Mouse (Mus musculus) forebrain, embryonic 16.5 days (tissue): ENCODE results near the gene Tubb5. TPM values are rescaled to one million over a fixed set of nuclear protein-coding genes. Genes with fewer than 3 reads are reported as not detected.

Source experiments
- ATAC-seq: fragments of 200-750 bp; cut with Nextera tagmentation; 2 replicates; pipeline ENCODE4 v1.8.0; 2017; ENCODE audit warnings: mild to moderate bottlenecking, moderate library complexity
- H3K27ac ChIP-seq: fragments of 300-500 bp; sonication (generic); 2 replicates; pipeline ENCODE4 v1.5.1; 2014; ENCODE audit warnings: low read length, control low read depth
- H3K27me3 ChIP-seq: fragments of 300-500 bp; sonication (generic); replicated peaks from 2 replicates; pipeline ENCODE4 v1.6.1; 2014; ENCODE audit warnings: low read length; ENCODE audit not compliant: control insufficient read depth, insufficient read depth
- H3K36me3 ChIP-seq: fragments of 300-500 bp; sonication (generic); 2 replicates; pipeline ENCODE4 v1.6.1; 2014; ENCODE audit not compliant: control insufficient read depth, insufficient read depth
- H3K4me1 ChIP-seq: fragments of 300-500 bp; sonication (generic); replicated peaks from 2 replicates; pipeline ENCODE4 v1.6.1; 2014; ENCODE audit warnings: low read length; ENCODE audit not compliant: control insufficient read depth, insufficient read depth
- H3K4me2 ChIP-seq: fragments of 300-500 bp; sonication (generic); 2 replicates; pipeline ENCODE4 v1.6.1; 2014; ENCODE audit warnings: mild to moderate bottlenecking, low read length, control low read depth
- H3K4me3 ChIP-seq: fragments of 300-500 bp; sonication (generic); replicated peaks from 2 replicates; pipeline ENCODE4 v1.5.1; 2014; ENCODE audit warnings: mild to moderate bottlenecking, low read length, control low read depth
- H3K9ac ChIP-seq: fragments of 300-500 bp; sonication (generic); replicated peaks from 2 replicates; pipeline ENCODE4 v1.6.1; 2014; ENCODE audit warnings: low read depth, low read length, control low read depth
- H3K9me3 ChIP-seq: fragments of 300-500 bp; sonication (generic); 2 replicates; pipeline ENCODE4 v1.6.1; 2016; ENCODE audit warnings: low read length; ENCODE audit not compliant: control insufficient read depth
- WGBS: fragments of 180-500 bp; shearing (Covaris S2); extraction: QIAGEN DNeasy Blood & Tissue Kit; methylation state at CpG from one replicate; pipeline ENCODE4 v1.1.7; 2014; 5-methylcytosine and 5-hydroxymethylcytosine counted together
- polyA plus RNA-seq: library from polyadenylated mRNA; unstranded; fragments of >200 nt; fragmentation: Nextera tagmentation; extraction: Ambion mirVana; gene quantifications from 2 replicates; pipeline ENCODE4 v1.2.1, GENCODE M21; 2015

Gene Tubb5
- polyA plus RNA-seq, 1 experiment from 2014 or later = 1,979 TPM

GRCm38 (mm10) chr17:35834696-35835422 lies 3.2 kb downstream of the Tubb5 start:
- H3K27ac ChIP-seq = peak overlapping the region; percentile 28; the same call in 1 of the 2 replicates
- H3K27me3 ChIP-seq = no peaks in the 10 kb centered on the region
- peaks cover 51% of the 10 kb centered on the region for H3K4me1 ChIP-seq
- no peak for ATAC-seq
- H3K4me2 ChIP-seq = peak overlapping the region; percentile 84
- H3K36me3 ChIP-seq = peaks cover 42% of the 10 kb centered on the region
- peak overlapping the region; percentile 63 for H3K4me3 ChIP-seq
- H3K9me3 ChIP-seq = no peaks in the 10 kb centered on the region
- 72% methylated on average over 26 of the region's 26 CpGs for WGBS
- H3K9ac ChIP-seq = peak overlapping the region; percentile 83

DNA sequence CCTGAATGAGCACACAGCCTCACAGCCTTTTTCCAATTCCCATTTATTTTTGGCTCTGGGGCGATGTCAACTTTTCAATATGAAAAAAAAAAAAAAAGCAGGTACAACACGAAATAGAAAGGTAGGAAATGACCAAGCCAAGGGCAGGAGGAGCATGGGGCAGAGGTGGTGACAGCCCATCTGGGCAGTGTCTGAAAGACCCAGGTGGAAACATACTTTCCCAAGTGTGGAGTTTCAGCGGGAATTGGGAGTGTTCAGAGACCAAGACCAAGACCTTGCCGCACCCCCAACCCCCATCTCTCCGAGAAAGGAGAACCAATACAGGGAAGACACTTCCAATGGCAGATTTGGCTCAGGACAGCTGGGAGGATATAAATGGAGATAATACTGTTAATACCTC lies 4.2 kb downstream of the Tubb5 start:
- peaks cover 42% of the 10 kb centered on the region for H3K36me3 ChIP-seq
- H3K9ac ChIP-seq = 0 out of 2 replicates have a peak overlapping the region, but pooled peaks have one; percentile 23
- no peaks in the 10 kb centered on the region for H3K27me3 ChIP-seq
- 54% methylated on average over 5 of the region's 5 CpGs for WGBS
- peak overlapping the region; percentile 16 for H3K4me3 ChIP-seq
- no peak for ATAC-seq
- H3K4me1 ChIP-seq = peaks cover 47% of the 10 kb centered on the region
- no peaks in the 10 kb centered on the region for H3K9me3 ChIP-seq
- H3K4me2 ChIP-seq = peak overlapping the region; percentile 84
- H3K27ac ChIP-seq = no peak overlapping the region

- no peaks in the 10 kb centered on the region for H3K27me3 ChIP-seq
- no peak overlapping the region for H3K4me2 ChIP-seq
- H3K36me3 ChIP-seq = peaks cover 42% of the 10 kb centered on the region
- H3K9me3 ChIP-seq = no peaks in the 10 kb centered on the region
- ATAC-seq = no peak
- no peak overlapping the region for H3K9ac ChIP-seq
- peaks cover 45% of the 10 kb centered on the region for H3K4me1 ChIP-seq
- no peak overlapping the region for H3K4me3 ChIP-seq
- WGBS = 19% methylated on average over 5 of the region's 5 CpGs
- no peak overlapping the region; the same call in none of the 2 replicates for H3K27ac ChIP-seq
Measured at GRCm38 (mm10) chr17:35833239-35833751, 4.8 kb downstream of the Tubb5 start.

- H3K4me3 ChIP-seq = no peak overlapping the region
- H3K4me1 ChIP-seq = peaks cover 45% of the 10 kb centered on the region
- no peaks in the 10 kb centered on the region for H3K9me3 ChIP-seq
- ATAC-seq = no peak
- no peak overlapping the region for H3K4me2 ChIP-seq
- H3K27me3 ChIP-seq = no peaks in the 10 kb centered on the region
- H3K36me3 ChIP-seq = peaks cover 44% of the 10 kb centered on the region
- H3K27ac ChIP-seq = peak overlapping the region; percentile 41
- H3K9ac ChIP-seq = 0 out of 2 replicates have a peak overlapping the region, but pooled peaks have one; percentile 6
- WGBS = 64% methylated on average over 8 of the region's 8 CpGs
Measured at GRCm38 (mm10) chr17:35832400-35833238, 5.5 kb downstream of the Tubb5 start.

- peaks cover 31% of the 10 kb centered on the region for H3K4me1 ChIP-seq
- no peak overlapping the region for H3K27ac ChIP-seq
- H3K9me3 ChIP-seq = no peaks in the 10 kb centered on the region
- no peaks in the 10 kb centered on the region for H3K27me3 ChIP-seq
- 2% methylated on average over 21 of the region's 21 CpGs for WGBS
- H3K4me3 ChIP-seq = no peak overlapping the region
- H3K9ac ChIP-seq = no peak overlapping the region
- peak overlapping the region; percentile 20 for H3K4me2 ChIP-seq
- peak; percentile 80 for ATAC-seq
- H3K36me3 ChIP-seq = peaks cover 35% of the 10 kb centered on the region
Measured at GRCm38 (mm10) chr17:35829737-35830136, 8.4 kb downstream of the Tubb5 start.

DNA sequence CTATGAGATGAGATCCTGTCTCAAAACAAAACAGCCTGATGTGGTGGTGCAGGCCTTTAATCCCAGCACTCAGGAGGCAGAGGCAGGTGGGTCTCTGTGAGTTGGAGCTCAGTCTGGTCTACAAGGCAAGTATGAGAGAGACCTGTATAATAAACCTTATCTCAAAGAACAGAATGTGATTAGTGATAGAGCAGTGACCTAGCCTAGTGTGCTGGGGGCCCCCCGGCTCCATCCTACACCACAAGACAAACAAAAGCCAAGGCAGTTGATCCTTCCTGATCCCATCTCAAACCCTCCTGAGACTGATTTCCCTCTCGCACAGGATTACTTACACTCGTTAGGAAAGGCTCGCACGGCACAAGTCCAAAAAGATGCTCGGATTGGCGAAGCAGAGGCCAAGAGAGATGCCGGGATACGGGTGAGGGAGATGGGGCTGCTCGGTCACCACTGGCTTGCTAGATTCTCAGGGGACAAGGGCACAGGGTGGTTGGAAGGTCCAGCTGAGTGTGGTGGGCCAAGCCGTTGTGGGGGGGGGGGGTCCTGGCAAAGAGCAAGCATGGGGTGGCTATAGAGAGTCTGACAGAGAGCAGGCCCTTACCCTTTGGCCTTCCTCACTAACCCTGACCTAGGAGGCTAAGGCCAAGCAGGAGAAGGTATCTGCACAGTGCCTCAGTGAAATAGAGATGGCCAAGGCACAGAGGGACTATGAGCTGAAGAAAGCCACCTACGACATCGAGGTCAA lies 12.8 kb downstream of the Tubb5 start:
- H3K4me3 ChIP-seq = no peak overlapping the region
- 91% methylated on average over 13 of the region's 13 CpGs for WGBS
- peaks cover 35% of the 10 kb centered on the region for H3K4me1 ChIP-seq
- no peaks in the 10 kb centered on the region for H3K27me3 ChIP-seq
- no peak overlapping the region for H3K4me2 ChIP-seq
- no peak overlapping the region for H3K27ac ChIP-seq
- no peak overlapping the region for H3K9ac ChIP-seq
- no peak for ATAC-seq
- H3K36me3 ChIP-seq = peaks cover 11% of the 10 kb centered on the region
- no peaks in the 10 kb centered on the region for H3K9me3 ChIP-seq

- ATAC-seq = no peak
- H3K9me3 ChIP-seq = no peaks in the 10 kb centered on the region
- H3K4me3 ChIP-seq = no peak overlapping the region
- peaks cover 11% of the 10 kb centered on the region for H3K36me3 ChIP-seq
- H3K27me3 ChIP-seq = peaks cover 3% of the 10 kb centered on the region; the same call in 1 of the 2 replicates
- no peak overlapping the region; the same call in 1 of the 2 replicates for H3K4me2 ChIP-seq
- H3K27ac ChIP-seq = no peak overlapping the region
- H3K9ac ChIP-seq = no peak overlapping the region
- peaks cover 27% of the 10 kb centered on the region for H3K4me1 ChIP-seq
- 68% methylated on average over 7 of the region's 7 CpGs for WGBS
Measured at GRCm38 (mm10) chr17:35824402-35824801, 13.7 kb downstream of the Tubb5 start.

- 2% methylated on average over 46 of the region's 47 CpGs for WGBS
- Histone ChIP-seq H3K4me3 (peak within 1 kb of the TSS; percentile 88), H3K27ac (peak within 1 kb of the TSS; percentile 89), H3K9ac (peak within 1 kb of the TSS; percentile 79), H3K4me1 (peaks cover 27% of the 10 kb centered on the region), H3K36me3 (peaks cover 11% of the 10 kb centered on the region), H3K27me3 (peaks cover 5% of the 10 kb centered on the region; the same call in 1 of the 2 replicates), H3K9me3 (no peaks in the 10 kb centered on the region), H3K4me2 (peak within 1 kb of the TSS; percentile 94)
- peak; percentile 91 for ATAC-seq
Measured at GRCm38 (mm10) chr17:35822964-35823937, 14.9 kb downstream of the Tubb5 start, which contains the start of gene Flot1. Flot1 (plus strand) TSS chr17:35823230.
